Mouse (Mus musculus): Measurements from ENCODE around the gene Cops2. TPM values are rescaled to one million over a fixed set of nuclear protein-coding genes. Genes with fewer than 3 reads are reported as not detected.
A peak's percentile ranks its signal among the peaks of the same experiment; 100 is the strongest.

Gene Cops2
- total RNA-seq (2022) = 100 to 1,000 TPM; 105 to 118 (median 108) TPM

DNA sequence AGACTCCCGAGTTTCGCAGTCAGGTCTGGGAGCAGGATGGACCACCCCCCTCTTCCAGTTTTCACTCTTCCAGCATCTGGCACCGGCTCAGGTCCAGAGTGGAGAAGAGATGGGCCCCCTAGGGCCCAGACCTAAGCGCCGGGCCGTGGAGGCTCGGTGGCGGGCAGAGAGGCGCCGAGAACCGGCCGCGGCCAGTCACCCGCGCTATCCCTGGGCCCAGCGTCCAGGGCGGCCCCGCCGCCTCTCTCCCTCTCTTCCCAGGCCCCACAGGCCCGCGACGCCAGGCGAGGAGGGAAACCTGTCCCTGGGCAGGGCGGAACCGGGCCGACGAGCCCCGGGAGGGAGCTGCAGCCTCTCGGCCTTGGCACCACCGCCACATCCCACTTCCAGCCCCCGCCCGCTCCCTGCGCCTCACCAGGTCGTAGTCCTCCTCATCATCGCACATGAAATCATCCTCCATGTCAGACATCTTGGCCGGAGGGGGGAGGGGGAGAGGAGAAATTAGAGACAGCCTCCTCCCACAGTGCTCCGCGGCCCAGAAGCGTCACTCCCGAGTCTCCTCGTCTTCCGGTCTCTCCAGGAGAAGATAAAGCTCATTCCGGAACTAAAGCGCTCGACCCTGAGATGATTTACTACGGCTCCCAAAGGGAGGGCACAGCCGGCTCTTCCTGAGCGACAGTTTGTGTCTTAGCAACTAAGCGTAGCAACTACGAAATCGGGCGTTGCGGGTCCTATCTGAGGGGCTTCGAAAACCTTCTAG is at the start of gene Cops2, which contains the start of gene Galk2:
Cops2 (minus strand) TSS at position 619 of the 760 bp plus-strand sequence.
Galk2 (plus strand) TSS at position 589 of the 760 bp plus-strand sequence.
- DNase-seq (ENCODE audit: low spot score in 2 of 2) = peak; percentile 85 to 96

DNA sequence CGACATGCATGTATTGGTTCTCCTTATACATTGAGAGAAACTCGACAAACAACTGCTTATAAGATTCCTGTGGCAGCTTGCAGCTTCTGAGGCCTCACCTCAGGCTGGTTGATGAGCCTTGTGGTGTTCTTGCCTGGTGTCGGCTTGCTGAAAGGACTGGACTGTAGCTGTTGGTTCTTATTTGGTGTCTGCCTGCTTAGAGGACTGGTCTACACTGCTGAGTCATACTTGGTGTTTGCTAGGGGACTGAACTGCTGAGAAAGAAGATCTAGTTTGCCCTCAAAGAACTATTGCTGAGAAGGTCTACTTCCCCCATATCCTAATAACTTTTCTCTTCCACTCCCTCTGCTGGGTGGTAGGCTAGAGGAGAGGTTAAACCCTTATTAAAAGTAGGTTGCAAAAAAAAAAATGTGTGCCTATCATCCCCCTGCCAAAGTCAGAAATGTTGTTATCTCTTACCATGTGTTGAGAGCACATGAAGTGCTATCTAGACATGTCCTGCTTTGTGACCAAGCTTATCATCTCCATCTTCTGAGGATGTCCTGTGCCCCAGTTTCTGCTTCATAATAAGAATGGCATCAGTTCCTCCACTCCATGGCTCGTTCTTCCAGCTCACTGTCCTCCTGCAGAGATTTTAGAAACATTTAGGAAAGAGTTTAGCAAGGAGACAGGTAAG is 48.8 kb upstream of the Cops2 start:
- DNase-seq (ENCODE audit: low spot score in 2 of 2) = no peak

DNA sequence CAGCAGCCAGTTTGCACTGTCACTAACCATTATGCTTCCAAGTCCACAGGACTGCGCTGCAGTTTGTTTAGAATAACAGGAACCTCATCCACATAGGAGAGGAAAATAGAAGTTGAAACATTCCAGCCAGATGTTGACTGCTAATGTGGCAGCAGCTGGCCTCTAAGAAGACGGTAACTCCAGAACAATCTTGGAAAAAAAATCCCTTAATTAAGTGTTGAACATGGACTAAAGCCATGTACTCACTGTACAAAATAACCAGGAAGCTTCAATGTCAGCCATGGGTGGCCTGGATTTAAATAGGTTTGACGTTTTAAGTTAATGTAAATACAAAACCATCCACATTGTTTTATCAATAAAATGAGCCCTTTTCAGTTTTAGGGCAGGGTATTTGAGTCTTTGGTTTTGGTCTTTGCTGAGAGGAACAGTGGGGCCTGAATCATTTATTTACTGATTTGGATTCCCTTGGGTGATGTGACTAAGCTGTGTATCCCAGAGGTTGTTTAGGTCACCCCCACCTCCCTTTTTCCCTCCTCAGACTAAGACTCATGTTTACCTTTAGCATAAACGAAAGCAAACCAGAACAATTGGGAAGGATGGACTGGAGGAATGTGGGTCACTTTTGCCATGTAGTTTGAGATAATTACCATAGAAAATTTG is 47.6 kb upstream of the Cops2 start:
- no peak for DNase-seq (ENCODE audit: low spot score in 2 of 2)

DNA sequence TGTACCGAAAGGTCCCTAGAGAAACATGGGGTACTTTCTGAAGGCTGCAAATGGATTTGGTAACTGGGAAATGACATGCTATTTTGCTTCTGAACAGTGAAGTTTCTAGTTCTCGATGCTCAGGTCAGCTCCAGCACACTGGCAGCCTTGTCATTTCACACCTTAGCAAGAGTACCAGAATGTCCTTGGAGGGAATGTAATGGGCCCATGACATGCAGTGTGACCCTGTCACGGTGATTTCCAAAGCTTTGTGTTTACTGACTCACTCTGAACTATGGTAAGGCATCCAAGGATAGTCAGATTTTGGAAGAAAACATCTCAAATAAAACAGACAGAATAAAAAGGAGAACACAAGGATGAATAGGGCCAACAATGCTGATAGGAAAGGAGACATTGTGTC is 42.5 kb upstream of the Cops2 start:
- no peak for DNase-seq (ENCODE audit: low spot score in 2 of 2)

DNA sequence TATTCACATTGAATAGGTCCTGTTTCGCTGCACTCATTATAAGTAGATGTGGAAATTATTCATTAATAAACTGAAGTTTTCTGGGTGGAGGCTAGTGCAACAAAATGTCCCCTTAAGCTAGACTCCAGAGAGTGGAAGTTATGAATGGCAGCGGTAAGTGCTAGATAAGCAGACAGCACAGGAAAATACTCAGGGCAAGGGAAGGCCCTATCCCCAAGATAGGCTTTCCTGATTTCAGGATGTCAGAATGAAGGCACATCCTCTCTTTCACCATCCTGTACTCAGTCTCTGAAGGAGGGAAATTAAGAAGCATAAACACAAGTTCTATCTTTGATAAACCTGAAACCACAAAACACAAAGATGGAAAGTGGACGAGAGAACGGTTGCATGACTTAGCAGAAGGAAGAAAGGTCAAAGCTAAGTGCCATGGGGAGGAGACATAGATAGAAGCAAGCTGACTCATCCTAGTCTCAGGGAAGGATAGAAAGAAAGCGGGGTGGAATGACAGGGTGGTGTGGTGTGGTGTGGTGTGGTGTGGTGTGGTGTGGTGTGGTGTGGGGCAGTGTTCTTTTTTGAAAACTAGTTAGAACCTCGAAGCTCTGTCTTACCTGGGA is 42.0 kb upstream of the Cops2 start:
- no peak for DNase-seq (ENCODE audit: low spot score in 2 of 2)

DNA sequence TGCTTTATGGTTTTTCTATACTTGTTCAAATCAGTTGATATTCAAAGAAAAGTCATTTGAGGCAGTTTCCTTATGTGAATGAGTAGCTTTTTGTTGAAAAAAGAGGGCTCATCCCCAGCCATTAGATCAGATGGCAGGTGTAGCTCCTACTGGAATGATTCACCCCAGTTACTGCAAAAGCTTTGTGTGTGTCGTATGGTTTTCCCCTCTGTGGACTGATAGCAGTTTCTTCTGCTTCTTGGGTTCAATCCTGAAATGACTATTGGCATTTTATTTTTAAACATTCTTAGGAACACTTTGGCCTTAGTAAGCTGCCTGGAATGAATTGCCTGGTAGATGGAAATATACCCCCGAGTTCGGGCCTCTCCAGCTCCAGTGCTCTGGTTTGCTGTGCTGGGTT is 37.4 kb upstream of the Cops2 start:
- DNase-seq (ENCODE audit: low spot score in 2 of 2) = no peak

DNA sequence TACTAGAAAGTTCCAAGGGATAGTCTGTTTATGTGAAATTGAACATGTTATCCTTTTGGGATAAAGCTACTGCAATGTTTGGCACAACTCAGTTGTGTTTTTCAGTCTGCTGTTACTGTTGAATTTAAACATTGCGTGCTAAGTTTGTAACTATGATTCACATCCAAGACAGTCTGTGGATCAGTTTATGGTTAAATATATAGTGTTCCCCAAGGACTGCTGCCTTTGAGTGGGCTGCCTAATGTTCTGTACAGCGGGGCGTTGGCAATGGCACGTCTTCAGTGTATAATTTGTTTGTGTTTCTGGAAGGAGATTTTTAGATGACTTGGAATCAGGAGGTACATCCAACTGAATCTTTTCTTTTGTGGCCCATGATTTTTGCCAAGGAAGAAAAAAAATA is 36.2 kb upstream of the Cops2 start:
- no peak for DNase-seq (ENCODE audit: low spot score in 2 of 2)

DNA sequence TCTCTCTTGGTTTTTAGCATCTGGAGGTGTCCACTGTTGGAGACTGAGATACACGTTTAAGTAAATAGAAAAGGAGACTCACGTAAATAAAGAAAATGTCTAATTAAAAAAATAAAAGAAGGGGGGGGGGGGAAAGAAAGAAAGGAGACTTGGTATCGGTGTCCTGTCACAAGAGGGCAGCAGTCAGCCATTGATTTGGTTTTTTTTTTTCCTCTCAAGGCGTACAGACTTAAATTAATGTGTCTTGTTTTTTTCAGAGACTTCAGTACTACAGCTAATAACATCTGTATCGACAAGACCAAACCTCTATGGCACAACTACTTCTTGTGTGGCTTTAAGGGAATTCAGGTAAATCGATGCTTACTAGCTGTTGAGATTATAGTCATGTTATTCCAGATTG is 34.2 kb upstream of the Cops2 start:
- DNase-seq (ENCODE audit: low spot score in 2 of 2) = no peak

DNA sequence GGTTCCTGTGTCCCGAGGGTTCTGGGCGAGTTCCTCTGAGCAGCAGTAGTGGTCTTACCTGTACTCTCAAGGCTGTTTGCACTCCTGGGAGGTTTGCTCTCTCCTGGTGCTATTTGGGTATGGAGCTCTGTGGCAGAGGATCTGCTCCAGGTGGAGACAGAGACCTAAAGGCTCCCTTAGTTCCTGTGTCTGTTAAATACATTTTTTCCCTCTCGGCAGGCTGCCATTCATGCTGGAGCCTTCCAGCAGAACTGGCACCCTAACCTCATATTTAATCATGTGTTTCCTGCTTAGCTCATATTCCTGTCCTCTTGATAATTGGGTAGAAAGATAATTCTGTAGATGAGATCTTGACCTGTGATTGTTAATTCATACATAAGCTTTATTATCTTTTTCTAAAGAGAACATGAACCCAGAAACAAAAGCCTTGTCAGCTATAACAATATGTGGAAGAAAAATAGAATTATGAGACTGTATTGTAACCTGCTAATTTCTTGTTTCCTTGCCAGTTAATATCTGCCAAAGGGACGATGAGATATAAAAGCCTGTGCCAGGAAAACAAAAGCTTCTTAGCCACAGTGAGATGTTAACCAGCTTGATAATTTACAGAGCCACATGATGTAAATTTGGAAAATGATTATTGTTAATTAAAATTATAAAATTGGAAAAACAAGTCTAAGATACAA is 27.1 kb upstream of the Cops2 start:
- no peak for DNase-seq (ENCODE audit: low spot score in 2 of 2)

DNA sequence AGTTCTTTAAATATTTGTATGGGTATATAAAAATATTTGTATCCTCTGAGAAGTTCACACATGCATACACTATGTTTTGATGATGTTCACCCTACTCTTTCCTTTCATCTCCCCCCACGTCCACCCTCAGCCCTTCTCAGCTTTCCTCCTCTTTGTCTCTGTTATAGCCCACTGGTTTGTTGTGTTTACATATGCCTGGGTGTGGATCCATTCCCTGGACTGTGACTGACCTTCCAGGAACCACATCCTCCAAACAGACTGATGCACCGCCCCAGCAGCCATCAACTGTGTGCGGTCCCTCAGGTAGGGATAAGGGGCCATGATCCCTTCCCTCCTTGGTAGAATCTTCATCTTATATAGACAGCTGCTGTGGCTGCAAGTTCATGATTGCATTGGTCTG is 11.2 kb upstream of the Cops2 start:
- DNase-seq (ENCODE audit: low spot score in 2 of 2) = no peak

DNA sequence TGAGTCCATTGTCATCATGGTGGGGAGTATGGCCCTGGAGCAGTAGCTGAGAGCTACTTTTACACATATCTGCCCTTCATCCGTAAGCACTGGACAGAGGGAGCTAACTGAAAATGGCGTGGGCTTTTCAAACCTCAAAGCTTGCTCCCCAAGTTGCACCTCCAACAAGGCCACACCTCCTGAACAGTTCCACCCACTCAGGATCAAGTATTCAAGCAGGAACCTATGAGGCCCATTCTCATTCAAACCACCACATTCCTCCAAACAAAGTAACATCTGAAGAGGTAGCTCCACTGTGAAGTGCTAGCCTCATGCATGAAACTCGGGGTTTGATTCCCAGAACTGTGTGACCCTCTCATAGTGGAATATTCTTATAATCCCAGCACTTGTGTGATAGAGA is 9.4 kb upstream of the Cops2 start:
- no peak for DNase-seq (ENCODE audit: low spot score in 2 of 2)

DNA sequence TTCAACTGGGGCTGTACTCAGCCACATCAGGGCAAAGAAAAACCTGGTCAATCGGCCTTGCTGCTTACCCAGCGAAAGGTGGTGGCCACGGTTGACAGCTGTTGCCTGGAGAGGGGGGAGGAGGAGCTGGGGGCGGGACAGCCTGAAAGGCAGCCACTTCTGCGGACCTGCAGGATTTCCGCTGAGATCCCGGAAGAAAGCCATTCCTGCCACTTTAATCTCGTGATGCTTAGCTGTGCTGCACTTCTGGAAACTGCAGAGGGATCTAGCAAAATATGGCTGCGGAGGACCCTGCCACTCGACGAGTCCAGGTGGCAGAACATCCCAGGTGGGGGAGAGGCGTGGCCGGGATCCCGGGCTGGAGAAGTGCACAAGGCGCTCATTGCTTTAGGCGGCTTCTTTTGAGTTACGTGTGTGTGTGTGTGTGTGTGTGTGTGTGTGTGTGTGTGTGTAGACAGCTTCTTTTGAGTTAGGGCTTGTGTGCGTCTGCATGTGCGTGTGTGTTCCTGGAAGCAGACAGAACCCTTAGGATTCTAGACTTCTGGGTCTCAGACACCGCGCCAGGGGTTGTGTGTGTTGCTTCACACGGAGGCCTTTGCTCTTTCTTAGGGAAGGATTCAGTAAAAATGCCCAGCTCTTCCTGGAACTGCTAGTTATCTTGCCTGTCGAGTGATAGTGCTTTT is 7.3 kb upstream of the Cops2 start:
- DNase-seq (ENCODE audit: low spot score in 2 of 2) = peak; percentile 34 to 37

DNA sequence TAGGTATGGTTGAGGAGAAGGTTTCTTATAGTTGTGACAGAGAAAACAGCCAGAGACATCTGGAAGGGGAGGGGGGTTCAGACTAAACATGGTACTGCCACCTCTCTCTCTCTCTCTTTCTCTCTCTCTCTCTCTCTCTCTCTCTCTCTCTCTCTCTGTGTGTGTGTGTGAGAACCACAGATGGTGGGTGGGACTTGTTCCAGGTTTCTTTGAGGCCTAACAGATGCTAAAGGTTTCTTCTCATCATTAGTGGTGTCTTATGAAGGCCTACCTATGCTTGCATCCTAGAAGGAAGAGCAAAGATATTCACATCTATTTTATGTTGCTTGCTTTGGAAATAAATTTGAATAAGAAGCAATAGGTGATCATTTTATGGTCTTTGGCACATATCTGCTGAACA is 6.6 kb upstream of the Cops2 start:
- no peak for DNase-seq (ENCODE audit: low spot score in 2 of 2)

DNA sequence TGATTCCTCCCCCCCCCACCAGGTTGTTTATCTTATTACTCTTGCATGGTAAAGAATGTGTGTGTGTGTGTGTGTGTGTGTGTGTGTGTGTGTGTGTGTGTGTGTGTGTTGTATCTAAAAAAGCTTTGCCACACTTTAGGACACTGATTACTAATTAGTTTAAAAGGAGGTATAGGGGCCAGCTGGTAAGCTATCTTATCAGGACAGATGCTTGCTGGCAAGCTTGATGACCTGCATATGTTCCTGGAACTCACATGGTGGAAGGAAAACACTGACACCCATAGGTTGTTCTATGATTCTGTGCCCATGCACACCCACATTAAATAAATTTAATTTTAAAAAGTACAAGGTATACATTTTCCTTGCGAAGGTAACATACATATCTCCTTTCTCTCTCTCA is 5.6 kb upstream of the Cops2 start:
- DNase-seq (ENCODE audit: low spot score in 2 of 2) = no peak

DNA sequence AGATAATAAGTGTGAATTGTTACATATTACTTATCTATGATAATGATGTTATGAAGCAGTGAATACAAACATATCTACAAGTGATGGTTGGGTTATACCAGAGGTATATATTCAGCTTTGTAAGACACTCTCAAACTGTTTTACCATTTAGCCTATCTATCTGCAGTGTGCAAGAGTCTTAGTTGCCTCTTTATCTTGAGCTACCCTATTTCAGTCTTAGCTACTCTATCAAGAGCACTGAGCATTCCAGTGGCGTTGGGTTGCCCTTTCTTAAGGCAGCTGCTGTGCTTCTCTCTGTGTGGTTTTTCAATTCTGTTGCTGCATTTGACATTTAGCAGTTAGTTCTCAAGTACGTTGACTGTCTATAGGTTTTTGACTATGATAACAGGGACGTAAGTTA is 4.9 kb upstream of the Cops2 start:
- DNase-seq (ENCODE audit: low spot score in 2 of 2) = no peak

DNA sequence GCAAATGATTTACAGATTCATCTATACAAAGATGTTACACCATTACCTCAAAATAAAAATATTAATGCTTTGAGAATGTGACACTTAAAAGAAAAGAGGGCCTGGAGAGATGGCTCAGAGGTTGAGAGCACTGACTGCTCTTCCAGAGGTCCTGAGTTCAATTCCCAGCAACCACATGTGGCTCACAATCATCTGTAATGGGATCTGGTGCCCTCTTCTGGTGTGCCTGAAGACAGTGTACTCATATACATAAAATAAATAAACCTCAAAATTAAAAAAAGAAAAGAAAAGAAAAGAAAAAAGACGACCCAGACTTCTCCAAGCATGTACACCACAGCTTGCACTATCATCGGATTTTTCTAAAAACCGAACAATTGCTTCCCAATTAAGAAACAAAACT is 1.2 kb downstream of the Cops2 start:
- DNase-seq (ENCODE audit: low spot score in 2 of 2) = no peak

DNA sequence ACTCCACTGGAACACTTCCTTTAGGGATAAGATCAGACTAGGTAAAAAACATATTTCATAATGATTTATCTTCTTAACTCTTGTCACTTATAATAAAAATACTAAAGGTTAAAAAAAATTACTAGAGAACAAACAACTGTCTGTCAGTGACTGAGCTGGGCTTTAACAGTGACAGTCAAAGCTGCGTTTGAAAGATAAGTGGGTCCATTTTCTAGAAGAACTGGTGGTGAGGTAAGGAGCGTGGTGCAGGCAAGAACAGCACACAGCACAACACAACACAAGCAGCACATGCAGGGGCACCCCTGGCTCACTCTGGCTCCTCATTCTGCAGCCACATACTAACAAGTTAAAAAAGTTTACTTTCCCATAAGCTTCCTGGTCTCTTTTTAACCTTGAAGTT is 7.7 kb downstream of the Cops2 start:
- no peak for DNase-seq (ENCODE audit: low spot score in 2 of 2)

DNA sequence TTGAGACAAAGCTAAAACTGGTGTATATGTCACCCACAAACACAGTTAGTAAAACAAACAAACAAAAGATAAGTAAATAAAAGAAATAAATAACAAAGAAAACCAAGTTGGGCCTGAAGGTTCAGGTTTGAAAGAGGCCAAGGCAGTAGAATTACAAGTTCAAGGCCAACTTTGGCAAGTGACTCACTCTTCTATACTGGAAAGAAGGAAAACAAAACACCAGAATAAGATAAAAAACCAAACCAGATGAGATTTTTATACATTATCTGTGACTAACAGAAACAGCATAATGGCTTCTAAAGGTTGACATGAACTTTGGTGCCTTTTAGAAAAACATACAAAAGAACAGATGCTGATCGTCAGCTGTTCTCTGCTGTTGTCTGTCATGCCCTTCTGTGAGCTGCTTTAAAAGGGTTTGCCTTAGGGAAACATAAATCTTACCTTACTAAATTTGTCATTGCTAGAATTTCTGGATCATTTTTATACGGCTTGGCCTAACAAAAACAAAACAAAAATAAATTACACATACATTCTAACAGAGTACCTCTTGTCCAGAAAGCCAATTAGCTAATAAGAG is 20.1 kb downstream of the Cops2 start:
- no peak for DNase-seq (ENCODE audit: low spot score in 2 of 2)

DNA sequence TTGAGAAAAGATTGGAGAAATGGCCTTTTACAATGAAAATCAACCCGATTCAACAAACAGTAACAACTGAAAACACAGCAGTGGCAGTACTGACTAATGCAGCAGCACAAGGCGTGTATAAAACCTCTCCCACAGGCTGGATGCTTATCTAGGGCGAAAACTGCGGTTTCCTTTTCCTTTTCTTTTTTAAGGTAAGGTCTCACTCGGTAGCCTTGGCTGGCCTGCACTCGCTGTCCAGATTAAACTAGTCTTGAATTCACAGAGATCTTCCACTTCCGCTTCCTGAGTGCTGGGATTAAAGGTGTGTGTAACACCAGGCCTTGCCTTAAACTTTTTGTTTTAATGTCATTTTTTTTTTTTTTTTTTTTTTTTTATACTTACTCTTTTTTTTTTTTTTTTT is 20.8 kb downstream of the Cops2 start:
- no peak for DNase-seq (ENCODE audit: low spot score in 2 of 2)

DNA sequence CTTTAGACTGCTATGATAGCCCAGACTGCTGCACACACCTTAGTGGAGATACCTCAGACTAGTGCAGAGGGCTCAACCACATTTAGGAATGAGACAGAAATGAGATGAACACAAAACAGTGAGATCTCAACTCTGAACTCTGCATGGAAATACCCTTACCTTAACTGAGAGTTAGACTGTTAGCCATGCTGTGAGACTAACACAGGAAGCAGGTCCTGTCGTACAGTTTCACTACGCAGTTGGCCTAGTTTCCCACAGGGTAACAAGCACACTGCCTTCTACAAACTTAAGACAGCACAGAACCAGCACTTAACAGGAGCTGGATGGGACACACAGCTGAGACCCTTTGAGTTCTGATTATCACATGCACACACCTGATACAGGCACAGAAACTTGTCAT is 29.0 kb downstream of the Cops2 start:
- no peak for DNase-seq (ENCODE audit: low spot score in 2 of 2)

DNA sequence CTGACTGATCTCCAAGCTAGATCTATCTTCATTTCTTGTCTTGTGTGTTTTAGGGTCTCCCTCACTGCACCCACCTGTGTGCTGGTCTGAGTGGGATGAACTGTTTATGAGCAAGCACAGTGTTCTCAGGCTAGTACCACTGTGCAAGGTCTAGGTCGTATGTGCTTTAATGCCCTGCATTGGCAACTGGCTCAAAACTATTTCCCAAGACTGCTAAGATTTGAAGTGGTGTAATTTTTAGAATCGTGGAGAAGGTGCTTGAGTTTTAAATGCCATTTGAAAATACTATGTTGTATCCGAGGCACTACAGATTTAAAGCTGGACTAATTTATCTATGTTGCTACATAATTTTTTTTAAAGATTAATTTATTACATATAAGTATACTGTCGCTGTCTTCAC is 31.0 kb downstream of the Cops2 start:
- DNase-seq (ENCODE audit: low spot score in 2 of 2) = no peak

Data from left cerebral cortex, adult 8-10 months (tissue).